Mouse (Mus musculus): ENCODE data around the gene Hsd17b14.

GRCm38 (mm10) chr7:45514411-45514810, 40.3 kb upstream of the Hsd17b14 start:
- TF ChIP-seq GATA1 (IDR thresholded peaks at IDR 0.05; ENCODE audit: borderline replicate concordance, low read length) (no peak), FLI1 (IDR thresholded peaks at IDR 0.05; ENCODE audit: low read length) (no peak)
